Mouse (Mus musculus) midbrain, postnatal 0 days (tissue): ENCODE measurements around the gene Ntm. TPM values are rescaled to one million over a fixed set of nuclear protein-coding genes. Genes with fewer than 3 reads are reported as not detected.

Source experiments
- ATAC-seq: fragments of 200-750 bp; cut with Nextera tagmentation; 2 replicates; pipeline ENCODE4 v1.8.0; 2017; ENCODE audit warnings: moderate number of reproducible peaks, mild to moderate bottlenecking, moderate TSS enrichment, moderate library complexity; ENCODE audit not compliant: low FRiP score
- DNase-seq: peaks from one replicate; pipeline ENCODE4 v3.0.0-alpha.2; 2015; ENCODE audit warnings: low spot score
- H3K27ac ChIP-seq: fragments of 300-500 bp; sonication (generic); 2 replicates; pipeline ENCODE4 v1.5.1; 2014; ENCODE audit warnings: low read depth, mild to moderate bottlenecking, low read length, mixed read lengths
- H3K27me3 ChIP-seq: fragments of 300-500 bp; sonication (generic); 2 replicates; pipeline ENCODE4 v1.6.1; 2014; ENCODE audit warnings: low read length, control low read depth, mixed read lengths; ENCODE audit not compliant: insufficient read depth
- H3K36me3 ChIP-seq: fragments of 300-500 bp; sonication (generic); 2 replicates; pipeline ENCODE4 v1.6.1; 2014; ENCODE audit warnings: low read length, control low read depth, mixed read lengths; ENCODE audit not compliant: insufficient read depth
- H3K4me1 ChIP-seq: fragments of 300-500 bp; sonication (generic); 2 replicates; pipeline ENCODE4 v1.6.1; 2014; ENCODE audit warnings: mild to moderate bottlenecking, control low read depth, antibody characterized with exemption, low read length, mixed read lengths; ENCODE audit not compliant: insufficient read depth
- H3K4me2 ChIP-seq: fragments of 300-500 bp; sonication (generic); 2 replicates; pipeline ENCODE4 v1.6.1; 2014; ENCODE audit warnings: low read depth, mild to moderate bottlenecking, low read length, mixed read lengths; ENCODE audit not compliant: poor library complexity, severe bottlenecking
- H3K4me3 ChIP-seq: fragments of 300-500 bp; sonication (generic); 2 replicates; pipeline ENCODE4 v1.5.1; 2014; ENCODE audit warnings: low read depth, mild to moderate bottlenecking, low read length, moderate library complexity
- H3K9ac ChIP-seq: fragments of 300-500 bp; sonication (generic); replicated peaks from 2 replicates; pipeline ENCODE4 v1.6.1; 2014; ENCODE audit warnings: mild to moderate bottlenecking, low read length, moderate library complexity, mixed read lengths; ENCODE audit not compliant: poor library complexity, severe bottlenecking
- H3K9me3 ChIP-seq: fragments of 300-500 bp; sonication (generic); 2 replicates; pipeline ENCODE4 v1.6.1; 2016; ENCODE audit warnings: low read length, control low read depth
- CTCF ChIP-seq: IDR thresholded peaks from 2 replicates; pipeline ENCODE4 v1.5.1; 2016; ENCODE audit warnings: antibody characterized with exemption, mild to moderate bottlenecking
- WGBS: fragments of 180-500 bp; shearing (Covaris S2); extraction: QIAGEN DNeasy Blood & Tissue Kit; methylation state at CpG from one replicate; pipeline ENCODE4 v1.1.7; 2014; 5-methylcytosine and 5-hydroxymethylcytosine counted together
- polyA plus RNA-seq: library from polyadenylated mRNA; unstranded; fragments of >200 nt; fragmentation: Nextera tagmentation; extraction: Ambion mirVana; gene quantifications from 2 replicates; pipeline ENCODE4 v1.2.1, GENCODE M21; 2015
- total RNA-seq: library from RNA; depleted of rRNA; stranded (reverse); fragments of >200 nt; gene quantifications from 2 replicates; pipeline ENCODE4 v1.2.3, GENCODE M21; 2014

Ntm gene
- total and polyA plus RNA-seq, 2 experiments from 2014 or later, result 244 to 322 TPM

GRCm38 (mm10) chr9:28969455-28969854 lies 993.5 kb downstream of the Ntm start:
- WGBS, result 91% methylated on average over 1 of the region's 1 CpGs
- H3K36me3 ChIP-seq, result no peaks in the 10 kb centered on the region
- H3K4me3 ChIP-seq, result no peak overlapping the region
- ATAC-seq (no peak), DNase-seq (no peak)
- no peak overlapping the region for H3K9ac ChIP-seq
- no peak overlapping the region for H3K27ac ChIP-seq
- H3K4me1 ChIP-seq, result no peaks in the 10 kb centered on the region
- H3K9me3 ChIP-seq, result no peaks in the 10 kb centered on the region
- H3K4me2 ChIP-seq, result no peak overlapping the region
- no peaks in the 10 kb centered on the region for H3K27me3 ChIP-seq
- no peak for TF ChIP-seq CTCF
